Mouse (Mus musculus): ENCODE results near the gene Cog7.

Cog7 gene

GRCm38 (mm10) chr7:121947513-121947912 lies 34.0 kb downstream of the Cog7 start:
- no peak for DNase-seq

GRCm38 (mm10) chr7:121946196-121946595 lies 35.3 kb downstream of the Cog7 start:
- peak; percentile 62 to 65 for DNase-seq

- DNase-seq: no peak
Measured at GRCm38 (mm10) chr7:121942371-121942770, 39.1 kb downstream of the Cog7 start.

- no peak for DNase-seq
Measured at GRCm38 (mm10) chr7:121941640-121942039, 39.9 kb downstream of the Cog7 start.

GRCm38 (mm10) chr7:121941016-121941415 lies 40.5 kb downstream of the Cog7 start:
- DNase-seq: no peak

GRCm38 (mm10) chr7:121939729-121940128 lies 41.8 kb downstream of the Cog7 start:
- peak; percentile 87 to 89 for DNase-seq

GRCm38 (mm10) chr7:121939244-121939643 lies 42.3 kb downstream of the Cog7 start:
- DNase-seq: peak in 1 of 2 experiments; percentile 44

GRCm38 (mm10) chr7:121938124-121938891 lies 43.2 kb downstream of the Cog7 start:
- DNase-seq: peak in 1 of 2 experiments; percentile 36

- peak; percentile 87 to 91 for DNase-seq
Measured at GRCm38 (mm10) chr7:121936861-121937630, 44.5 kb downstream of the Cog7 start.

- DNase-seq: no peak
Measured at GRCm38 (mm10) chr7:121935906-121936794, 45.4 kb downstream of the Cog7 start.

GRCm38 (mm10) chr7:121934346-121934745 lies 47.2 kb downstream of the Cog7 start:
- peak in 1 of 2 experiments; percentile 22 for DNase-seq

GRCm38 (mm10) chr7:121933675-121934074 lies 47.8 kb downstream of the Cog7 start:
- no peak for DNase-seq

- DNase-seq: peak; percentile 72 to 78
Measured at GRCm38 (mm10) chr7:121931246-121931645, 50.3 kb downstream of the Cog7 start.

GRCm38 (mm10) chr7:121927882-121928281 lies 53.6 kb downstream of the Cog7 start:
- no peak for DNase-seq

GRCm38 (mm10) chr7:121924361-121924760 lies 57.1 kb downstream of the Cog7 start:
- no peak for DNase-seq

- no peak for DNase-seq
Measured at GRCm38 (mm10) chr7:121913944-121914343, 67.6 kb downstream of the Cog7 start.

- DNase-seq: no peak
Measured at GRCm38 (mm10) chr7:121912250-121912649, 69.3 kb downstream of the Cog7 start.

GRCm38 (mm10) chr7:121906879-121907278 lies 74.6 kb downstream of the Cog7 start:
- peak; percentile 20 to 24 for DNase-seq

GRCm38 (mm10) chr7:121902757-121903411 lies 78.6 kb downstream of the Cog7 start:
- DNase-seq: no peak

- peak in 1 of 2 experiments; percentile 24 for DNase-seq
Measured at GRCm38 (mm10) chr7:121899940-121900339, 81.6 kb downstream of the Cog7 start.

- DNase-seq: peak; percentile 75 to 78
Measured at GRCm38 (mm10) chr7:121899311-121899710, 82.2 kb downstream of the Cog7 start.

GRCm38 (mm10) chr7:121896689-121897088 lies 84.8 kb downstream of the Cog7 start:
- DNase-seq: no peak

All from cerebellum, adult 18-20 months (tissue).